ENCODE assay signal across 16 mouse cellular contexts in genomic region chr11:97273613-97274012, GRCm38 (mm10). TPM values are rescaled to one million over a fixed set of nuclear protein-coding genes. Genes with fewer than 3 reads are reported as not detected.
DNase-seq lines count a peak whose midpoint lies in the region; ATAC-seq and TF ChIP-seq lines count a peak whose summit lies in the region.
"Had no signal": no experiment of that assay in that cellular context is flagged by ENCODE, and none has a peak within 500 bp of the region (broad histone marks: within the 10 kb centered on the region; RNA-seq: fewer than 3 reads in every experiment).

No protein-coding gene starts in this region.

- no peaks in the 10 kb centered on the region for H3K27me3 ChIP-seq in kidney, adult 2 months (replicated peaks; ENCODE audit: control insufficient read depth, insufficient read depth, low read length)
- H3K27me3 ChIP-seq: embryonic facial prominence, embryonic 15.5 days; hindbrain, embryonic 15.5 days; limb, embryonic 12.5 days; lung, embryonic 15.5 days had no signal

- no peak for DNase-seq in left cerebral cortex, adult 2 months (ENCODE audit: extremely low spot score in 1 of 2, low spot score in 2 of 2)
- DNase-seq in left cerebral cortex, adult 18-20 months (ENCODE audit: low spot score in 2 of 2), result no peak
- peak; percentile 59 for DNase-seq in A20 (ENCODE audit: low read depth, low spot score)
- DNase-seq in ES-CJ7 (ENCODE audit: low read depth, low spot score), result peak; percentile 91
- no peak for DNase-seq in kidney, adult 2 months
- DNase-seq in cerebellum, adult 11 months, result no peak
- DNase-seq: adrenal gland, postnatal 10 days; gastrocnemius, postnatal 14 days; kidney, postnatal 14 days; thymus, postnatal 36 days had no signal

- no peak for TF ChIP-seq POLR2A in kidney, adult 2 months (IDR thresholded peaks at IDR 0.05; ENCODE audit: low read depth, low read length)

- H3K36me3 ChIP-seq in kidney, adult 2 months (ENCODE audit: control insufficient read depth, insufficient read depth, low read length), result no peaks in the 10 kb centered on the region
- H3K36me3 ChIP-seq: embryonic facial prominence, embryonic 15.5 days; hindbrain, embryonic 15.5 days; limb, embryonic 12.5 days; lung, embryonic 15.5 days had no signal

- intact Hi-C loops in left cerebral cortex, adult 2 months (cut with DNase I), result no loop called here

- 85% methylated on average over 5 of the region's 5 CpGs for WGBS in kidney, adult 2 months

- H3K4me1 ChIP-seq in kidney, adult 2 months (ENCODE audit: control insufficient read depth, insufficient read depth, low read length), result peaks cover 13% of the 10 kb centered on the region; the same call in 1 of the 2 replicates

- ATAC-seq in granulocyte monocyte progenitor cell, adult 5-6 weeks (replicated peaks; ENCODE audit: poor library complexity, severe bottlenecking), result 0 out of 2 replicates have a peak, but pooled peaks have one; percentile 9
- ATAC-seq: forebrain, embryonic 16.5 days had no signal

- no peak overlapping the region for H3K4me3 ChIP-seq in left cerebral cortex, adult 2 months
- no peak overlapping the region for H3K4me3 ChIP-seq in kidney, adult 2 months (ENCODE audit: insufficient read depth, low read depth, low read length)
- H3K4me3 ChIP-seq: embryonic facial prominence, embryonic 15.5 days; hindbrain, embryonic 15.5 days; limb, embryonic 12.5 days; lung, embryonic 15.5 days had no signal

- no peak overlapping the region for H3K27ac ChIP-seq in left cerebral cortex, adult 2 months
- H3K27ac ChIP-seq in kidney, adult 2 months (ENCODE audit: insufficient read depth, low read depth, low read length), result no peak overlapping the region
- H3K27ac ChIP-seq: embryonic facial prominence, embryonic 15.5 days; hindbrain, embryonic 15.5 days; limb, embryonic 12.5 days; lung, embryonic 15.5 days had no signal

- peak; percentile 5; the same call in 1 of the 2 replicates for TF ChIP-seq CTCF in left cerebral cortex, adult 2 months (IDR thresholded peaks at IDR 0.05)
- no peak for TF ChIP-seq CTCF in kidney, adult 2 months (conservative IDR thresholded peaks at IDR 0.05; ENCODE audit: insufficient read depth, insufficient read length, low read depth, low read length)

RNA-seq across cellular contexts. Expression of gene Npepps, which starts 6.8 kb away (rescaled TPM):
- total RNA-seq in left cerebral cortex, adult 2 months (2021), result 100 to 1,000 TPM; 142 to 143 TPM
- 100 to 1,000 TPM; 136 to 140 TPM for total RNA-seq in left cerebral cortex, adult 18-20 months (2021)
- 46.9 and 69.3 TPM in 2 replicates for total RNA-seq in granulocyte monocyte progenitor cell, adult 5-6 weeks (2014; fragmentation: Nextera tagmentation)
- total RNA-seq in granulocyte monocyte progenitor cell, adult 5-6 weeks (2017), result 21.6 and 31.3 TPM in 2 replicates
- polyA plus RNA-seq in kidney, adult 2 months (2012; rRNA removed), result 23.1 and 25.3 TPM in 2 replicates

RNA-seq across cellular contexts. Expression of gene Mrpl45, which starts 41.9 kb away (rescaled TPM):
- 10 to 100 TPM; 26.4 to 28.2 TPM for total RNA-seq in left cerebral cortex, adult 2 months (2021)
- 10 to 100 TPM; 27.7 to 30.7 TPM for total RNA-seq in left cerebral cortex, adult 18-20 months (2021)
- 26.6 and 36.0 TPM in 2 replicates for total RNA-seq in granulocyte monocyte progenitor cell, adult 5-6 weeks (2014; fragmentation: Nextera tagmentation)
- 25.7 and 26.6 TPM in 2 replicates for total RNA-seq in granulocyte monocyte progenitor cell, adult 5-6 weeks (2017)
- 20.4 and 25.5 TPM in 2 replicates for polyA plus RNA-seq in kidney, adult 2 months (2012; rRNA removed)

Comparison
In these comparisons a context has a peak if more than half of its experiments do, and no peak if none do; other contexts are left out.
1. DNase-seq: peak in A20 (single experiment) and ES-CJ7 (single experiment); none in left cerebral cortex, adult 2 months (0 of 2), left cerebral cortex, adult 18-20 months (0 of 2), kidney, adult 2 months (single experiment) and cerebellum, adult 11 months (single experiment).